Mouse (Mus musculus) liver, adult 2 months (tissue): ENCODE results near the gene Mon1a.

Experiments
- CTCF ChIP-seq: fragments of 200-500 bp; IDR thresholded peaks from 2 replicates; pipeline ENCODE4 v1.5.1; 2011; ENCODE audit warnings: low read depth, low read length, control low read depth
- POLR2A ChIP-seq: fragments of 200-500 bp; IDR thresholded peaks from 2 replicates; pipeline ENCODE4 v1.6.1; 2011; ENCODE audit warnings: low read length, control low read depth; ENCODE audit not compliant: insufficient read depth; ENCODE audit errors: extremely low read depth

DNA sequence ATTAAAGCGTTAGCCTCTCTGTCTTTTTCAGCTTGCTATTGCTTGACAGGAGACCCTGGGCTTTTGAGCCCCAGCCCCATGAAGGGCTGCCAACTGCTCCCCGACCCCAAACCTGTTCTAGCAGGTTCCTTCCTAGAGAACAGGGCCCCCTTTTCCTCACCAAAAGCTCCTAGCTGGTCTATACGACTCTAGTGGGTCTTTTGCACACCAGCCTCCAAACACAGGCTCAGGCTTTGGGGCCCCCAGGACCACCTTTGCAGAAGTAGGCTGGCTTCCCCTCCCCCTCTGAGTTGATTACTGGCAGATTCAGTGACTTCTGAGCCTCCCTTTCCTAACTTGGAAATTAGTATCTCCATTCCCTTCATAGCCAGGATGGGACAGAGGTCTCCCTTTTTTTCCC, 48.9 kb downstream of the Mon1a start:
- TF ChIP-seq POLR2A (no peak), CTCF (no peak)
